Mouse (Mus musculus): ENCODE measurements at regions not wholly inside any gene's neighbourhood (a gene's known extent, or its start where the extent isn't known, plus 50 kb on each side); places are given as distances from the start of the nearest gene placed in this dataset.

- Histone ChIP-seq H3K4me3 (ENCODE audit: low read depth, low read length) (no peak overlapping the region), H3K4me2 (ENCODE audit: low read depth, low read length) (no peak overlapping the region), H3K9me3 (ENCODE audit: low read length) (no peaks in the 10 kb centered on the region), H3K27ac (ENCODE audit: low read depth) (no peak overlapping the region), H3K4me1 (ENCODE audit: insufficient read depth) (no peaks in the 10 kb centered on the region), H3K9ac (replicated peaks) (no peak overlapping the region), H3K27me3 (ENCODE audit: insufficient read depth, low read length) (no peaks in the 10 kb centered on the region), H3K36me3 (replicated peaks; ENCODE audit: insufficient read depth, low read length) (no peaks in the 10 kb centered on the region)
- WGBS (ENCODE audit: insufficient replicate concordance): 82% methylated on average over 3 of the region's 3 CpGs
- ATAC-seq: no peak
- no peak for TF ChIP-seq CTCF (IDR thresholded peaks at IDR 0.05; ENCODE audit: low read depth)
- TF ChIP-seq EP300 (IDR thresholded peaks at IDR 0.05; ENCODE audit: low read depth): no peak
- no peak for DNase-seq
These were observed 173.8 kb upstream of the Nlrp1b start for GRCm38 (mm10) chr11:71404361-71404760.

DNA sequence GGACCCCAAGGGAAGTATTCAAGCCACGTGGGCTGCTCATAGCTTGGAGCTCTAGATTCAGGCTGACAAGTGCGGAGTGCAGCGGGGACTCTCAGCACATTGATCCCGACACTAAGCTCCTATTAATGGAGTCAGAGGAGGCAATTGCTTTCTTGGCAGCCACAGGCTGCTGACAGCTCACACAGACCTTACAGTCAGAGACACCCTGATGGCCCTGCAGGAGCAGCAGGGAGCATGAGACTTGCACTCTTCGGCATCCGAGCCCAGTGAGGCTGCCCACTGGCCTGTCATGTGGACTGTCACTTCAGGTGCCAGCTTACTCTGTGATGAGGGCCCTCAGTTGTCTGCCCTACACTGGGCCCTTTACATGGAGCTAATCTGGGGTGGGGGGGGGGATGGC lies 176.5 kb upstream of the Nlrp1b start:
- Histone ChIP-seq H3K27me3 (ENCODE audit: insufficient read depth, low read length) (no peaks in the 10 kb centered on the region), H3K9ac (replicated peaks) (no peak overlapping the region), H3K4me2 (ENCODE audit: low read depth, low read length) (no peak overlapping the region), H3K4me3 (ENCODE audit: low read depth, low read length) (no peak overlapping the region), H3K36me3 (replicated peaks; ENCODE audit: insufficient read depth, low read length) (no peaks in the 10 kb centered on the region), H3K27ac (ENCODE audit: low read depth) (no peak overlapping the region), H3K4me1 (ENCODE audit: insufficient read depth) (no peaks in the 10 kb centered on the region), H3K9me3 (ENCODE audit: low read length) (no peaks in the 10 kb centered on the region)
- 73% methylated on average over 6 of the region's 6 CpGs for WGBS (ENCODE audit: insufficient replicate concordance)
- TF ChIP-seq EP300 (IDR thresholded peaks at IDR 0.05; ENCODE audit: low read depth) (no peak), CTCF (IDR thresholded peaks at IDR 0.05; ENCODE audit: low read depth) (no peak)
- no peak for ATAC-seq
- no peak for DNase-seq

DNA sequence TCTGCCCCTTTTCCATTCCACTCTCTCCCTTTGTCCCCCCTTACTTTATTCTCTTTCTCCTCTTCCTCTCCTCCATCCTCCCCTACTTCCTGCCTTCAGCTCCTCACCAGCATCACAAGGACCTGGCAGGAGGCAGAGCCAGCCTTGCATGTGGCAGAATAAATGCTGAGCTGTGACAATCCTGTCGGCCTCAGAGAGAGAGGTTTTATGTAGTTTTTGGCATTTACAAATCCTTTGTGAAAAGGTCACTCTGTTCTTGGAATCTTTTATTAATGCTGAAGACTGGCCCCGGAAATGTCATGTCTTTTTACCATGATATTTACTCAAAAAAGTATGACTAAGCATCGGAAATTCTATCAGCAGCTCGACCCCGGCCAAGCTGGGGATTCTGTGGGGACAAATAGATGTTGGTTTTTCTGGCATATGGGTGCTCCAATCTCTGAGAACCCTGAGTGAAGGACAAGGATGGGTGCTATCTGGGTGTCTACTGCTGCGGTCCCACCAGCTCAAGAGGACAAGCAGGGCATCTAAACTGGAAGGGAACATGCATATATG lies 178.8 kb upstream of the Nlrp1b start:
- H3K27ac ChIP-seq (ENCODE audit: low read depth): no peak overlapping the region
- H3K9me3 ChIP-seq (ENCODE audit: low read length): no peaks in the 10 kb centered on the region
- no peaks in the 10 kb centered on the region for H3K27me3 ChIP-seq (ENCODE audit: insufficient read depth, low read length)
- no peak overlapping the region for H3K4me3 ChIP-seq (ENCODE audit: low read depth, low read length)
- no peaks in the 10 kb centered on the region for H3K4me1 ChIP-seq (ENCODE audit: insufficient read depth)
- no peak for ATAC-seq
- H3K9ac ChIP-seq (replicated peaks): no peak overlapping the region
- no peak for TF ChIP-seq CTCF (IDR thresholded peaks at IDR 0.05; ENCODE audit: low read depth)
- TF ChIP-seq EP300 (IDR thresholded peaks at IDR 0.05; ENCODE audit: low read depth): no peak
- H3K36me3 ChIP-seq (replicated peaks; ENCODE audit: insufficient read depth, low read length): no peaks in the 10 kb centered on the region
- whole genome bisulfite sequencing (ENCODE audit: insufficient replicate concordance): 70% methylated on average over 6 of the region's 6 CpGs
- no peak overlapping the region for H3K4me2 ChIP-seq (ENCODE audit: low read depth, low read length)
- DNase-seq: no peak

DNA sequence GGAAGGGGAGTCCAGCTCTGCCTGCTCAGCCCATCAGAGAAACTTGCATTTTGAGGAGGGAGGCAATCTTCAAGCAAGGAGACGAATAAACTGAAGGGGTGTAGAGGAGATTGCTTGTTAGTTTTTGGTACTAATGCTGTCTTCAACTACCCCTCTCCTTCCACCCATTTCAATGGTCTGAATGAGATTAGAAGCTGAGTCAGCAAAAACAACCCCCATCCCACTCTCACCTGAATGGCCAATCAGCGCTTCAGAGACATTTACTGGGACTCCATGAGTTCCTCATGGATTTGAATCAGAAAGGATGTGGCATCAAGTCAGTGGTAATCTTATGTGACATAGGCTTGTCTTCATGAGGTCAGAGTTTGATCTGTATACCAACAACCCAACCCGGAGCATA lies 180.0 kb upstream of the Nlrp1b start:
- no peak for TF ChIP-seq EP300 (IDR thresholded peaks at IDR 0.05; ENCODE audit: low read depth)
- TF ChIP-seq CTCF (IDR thresholded peaks at IDR 0.05; ENCODE audit: low read depth): no peak
- DNase-seq (no peak), ATAC-seq (no peak)
- H3K27me3 ChIP-seq (ENCODE audit: insufficient read depth, low read length): no peaks in the 10 kb centered on the region
- H3K9ac ChIP-seq (replicated peaks): no peak overlapping the region
- H3K36me3 ChIP-seq (replicated peaks; ENCODE audit: insufficient read depth, low read length): no peaks in the 10 kb centered on the region
- 76% methylated on average over 3 of the region's 3 CpGs for WGBS (ENCODE audit: insufficient replicate concordance)
- no peaks in the 10 kb centered on the region for H3K9me3 ChIP-seq (ENCODE audit: low read length)
- no peaks in the 10 kb centered on the region for H3K4me1 ChIP-seq (ENCODE audit: insufficient read depth)
- no peak overlapping the region for H3K4me2 ChIP-seq (ENCODE audit: low read depth, low read length)
- no peak overlapping the region for H3K4me3 ChIP-seq (ENCODE audit: low read depth, low read length)
- H3K27ac ChIP-seq (ENCODE audit: low read depth): no peak overlapping the region

DNA sequence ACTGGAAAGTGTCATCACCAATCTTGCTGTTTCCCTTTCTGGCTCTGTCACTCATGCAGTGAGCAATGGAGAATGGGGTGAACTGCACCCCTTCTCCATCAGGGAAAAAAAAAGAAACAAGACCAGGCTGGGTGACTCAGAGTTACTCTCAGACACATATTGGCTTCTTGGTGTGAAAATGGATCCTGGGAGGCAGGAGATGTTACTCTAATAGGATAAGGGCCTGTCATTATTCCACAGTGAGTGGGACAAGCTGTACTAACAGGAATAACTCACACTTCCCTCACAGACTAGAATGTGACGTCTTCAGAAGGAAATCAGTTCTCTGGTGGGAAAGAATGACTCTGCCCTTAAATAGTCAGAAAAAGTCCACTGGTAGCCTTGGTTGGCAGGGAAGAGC lies 181.4 kb upstream of the Nlrp1b start:
- no peaks in the 10 kb centered on the region for H3K36me3 ChIP-seq (replicated peaks; ENCODE audit: insufficient read depth, low read length)
- H3K4me2 ChIP-seq (ENCODE audit: low read depth, low read length): no peak overlapping the region
- H3K9me3 ChIP-seq (ENCODE audit: low read length): no peaks in the 10 kb centered on the region
- no peak overlapping the region for H3K4me3 ChIP-seq (ENCODE audit: low read depth, low read length)
- H3K9ac ChIP-seq (replicated peaks): no peak overlapping the region
- H3K27ac ChIP-seq (ENCODE audit: low read depth): no peak overlapping the region
- H3K27me3 ChIP-seq (ENCODE audit: insufficient read depth, low read length): no peaks in the 10 kb centered on the region
- no peaks in the 10 kb centered on the region for H3K4me1 ChIP-seq (ENCODE audit: insufficient read depth)
- 62% methylated on average over 1 of the region's 1 CpGs for WGBS (ENCODE audit: insufficient replicate concordance)
- DNase-seq (no peak), ATAC-seq (no peak)
- TF ChIP-seq EP300 (IDR thresholded peaks at IDR 0.05; ENCODE audit: low read depth) (no peak), CTCF (IDR thresholded peaks at IDR 0.05; ENCODE audit: low read depth) (no peak)

GRCm38 (mm10) chr11:71414403-71415140 lies 184.0 kb upstream of the Nlrp1b start:
- ATAC-seq (no peak), DNase-seq (no peak)
- 63% methylated on average over 9 of the region's 9 CpGs for WGBS (ENCODE audit: insufficient replicate concordance)
- no peaks in the 10 kb centered on the region for H3K4me1 ChIP-seq (ENCODE audit: insufficient read depth)
- H3K9ac ChIP-seq (replicated peaks): no peak overlapping the region
- no peaks in the 10 kb centered on the region for H3K9me3 ChIP-seq (ENCODE audit: low read length)
- TF ChIP-seq EP300 (IDR thresholded peaks at IDR 0.05; ENCODE audit: low read depth) (no peak), CTCF (IDR thresholded peaks at IDR 0.05; ENCODE audit: low read depth) (no peak)
- H3K4me2 ChIP-seq (ENCODE audit: low read depth, low read length): no peak overlapping the region
- H3K4me3 ChIP-seq (ENCODE audit: low read depth, low read length): no peak overlapping the region
- no peak overlapping the region for H3K27ac ChIP-seq (ENCODE audit: low read depth)
- no peaks in the 10 kb centered on the region for H3K36me3 ChIP-seq (replicated peaks; ENCODE audit: insufficient read depth, low read length)
- no peaks in the 10 kb centered on the region for H3K27me3 ChIP-seq (ENCODE audit: insufficient read depth, low read length)
